Mouse (Mus musculus) liver, embryonic 11.5 days (tissue): ENCODE data around the gene Tspan9. TPM values are rescaled to one million over a fixed set of nuclear protein-coding genes. Genes with fewer than 3 reads are reported as not detected.
A peak's percentile ranks its signal among the peaks of the same experiment; 100 is the strongest.

Experiments used
- ATAC-seq: fragments of 200-750 bp; cut with Nextera tagmentation; replicated peaks from 2 replicates; pipeline ENCODE4 v1.8.0; 2017; ENCODE audit warnings: moderate number of reproducible peaks, mild to moderate bottlenecking, moderate TSS enrichment, moderate library complexity; ENCODE audit not compliant: low FRiP score
- DNase-seq: peaks from one replicate; pipeline ENCODE4 v3.0.0-alpha.2; 2017; ENCODE audit warnings: low spot score
- H3K27ac ChIP-seq: fragments of 300-500 bp; sonication (generic); 2 replicates; pipeline ENCODE4 v1.5.1; 2014; ENCODE audit warnings: mild to moderate bottlenecking, low read depth, low read length, control low read depth
- H3K27me3 ChIP-seq: fragments of 300-500 bp; sonication (generic); replicated peaks from 2 replicates; pipeline ENCODE4 v1.6.1; 2014; ENCODE audit warnings: low read length, mixed read lengths; ENCODE audit not compliant: control insufficient read depth, insufficient read depth
- H3K36me3 ChIP-seq: fragments of 300-500 bp; sonication (generic); 2 replicates; pipeline ENCODE4 v1.6.1; 2014; ENCODE audit warnings: mild to moderate bottlenecking, low read length, moderate library complexity, mixed read lengths; ENCODE audit not compliant: control insufficient read depth, insufficient read depth
- H3K4me1 ChIP-seq: fragments of 300-500 bp; sonication (generic); replicated peaks from 2 replicates; pipeline ENCODE4 v1.6.1; 2014; ENCODE audit warnings: low read length, mixed read lengths; ENCODE audit not compliant: control insufficient read depth, insufficient read depth
- H3K4me2 ChIP-seq: fragments of 300-500 bp; sonication (generic); 2 replicates; pipeline ENCODE4 v1.6.1; 2014; ENCODE audit warnings: mild to moderate bottlenecking, control low read depth, moderate library complexity
- H3K4me3 ChIP-seq: fragments of 300-500 bp; sonication (generic); 2 replicates; pipeline ENCODE4 v1.5.1; 2014; ENCODE audit warnings: low read depth, low read length, control low read depth
- H3K9ac ChIP-seq: fragments of 300-500 bp; sonication (generic); 2 replicates; pipeline ENCODE4 v1.6.1; 2014; ENCODE audit warnings: low read depth, low read length, control low read depth
- H3K9me3 ChIP-seq: fragments of 300-500 bp; sonication (generic); 2 replicates; pipeline ENCODE4 v1.6.1; 2016; ENCODE audit warnings: low read length, inconsistent platforms, mixed read lengths; ENCODE audit not compliant: control insufficient read depth
- WGBS: fragments of 180-500 bp; shearing (Covaris S2); extraction: QIAGEN DNeasy Blood & Tissue Kit; methylation state at CpG from one replicate; pipeline ENCODE4 v1.1.7; 2014; 5-methylcytosine and 5-hydroxymethylcytosine counted together
- polyA plus RNA-seq: library from polyadenylated mRNA; unstranded; fragments of >200 nt; fragmentation: Nextera tagmentation; extraction: Ambion mirVana; gene quantifications from 2 replicates; pipeline ENCODE4 v1.2.1, GENCODE M21; 2014

The Tspan9 gene
- polyA plus RNA-seq, 1 experiment from 2014 or later, result 46.3 TPM

- no peak overlapping the region for H3K4me2 ChIP-seq
- H3K9me3 ChIP-seq, result no peaks in the 10 kb centered on the region
- H3K27ac ChIP-seq, result no peak overlapping the region
- 75% methylated on average over 8 of the region's 8 CpGs for WGBS
- ATAC-seq, result no peak
- H3K4me3 ChIP-seq, result no peak overlapping the region
- H3K36me3 ChIP-seq, result no peaks in the 10 kb centered on the region
- H3K27me3 ChIP-seq, result no peaks in the 10 kb centered on the region
- H3K9ac ChIP-seq, result no peak overlapping the region
- peaks cover 6% of the 10 kb centered on the region for H3K4me1 ChIP-seq
- DNase-seq, result no peak
These were observed 96.2 kb downstream of the Tspan9 start for GRCm38 (mm10) chr6:128047239-128047638.

DNA sequence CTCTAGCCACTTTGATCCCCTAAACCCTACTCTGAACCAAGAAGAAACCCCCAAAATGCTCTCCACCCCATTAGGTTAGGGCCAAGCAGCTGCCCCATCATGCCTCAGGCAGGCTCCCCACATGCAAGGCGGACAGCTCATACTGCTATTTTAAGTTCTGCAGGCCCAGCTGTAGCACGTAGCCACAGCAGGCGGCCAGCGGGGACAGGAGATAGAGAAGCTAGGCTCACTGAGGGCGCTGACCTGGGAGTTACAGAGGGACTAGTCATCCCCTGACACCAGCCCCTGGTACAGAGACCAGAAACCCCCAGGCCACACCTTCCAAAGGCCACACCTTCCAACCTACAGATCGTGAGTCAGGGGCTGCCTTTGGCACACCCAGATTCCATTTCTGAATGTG lies 96.6 kb downstream of the Tspan9 start:
- no peaks in the 10 kb centered on the region for H3K36me3 ChIP-seq
- no peak overlapping the region for H3K4me2 ChIP-seq
- DNase-seq (no peak), ATAC-seq (no peak)
- H3K27me3 ChIP-seq, result no peaks in the 10 kb centered on the region
- H3K4me1 ChIP-seq, result peaks cover 6% of the 10 kb centered on the region
- H3K4me3 ChIP-seq, result no peak overlapping the region
- 53% methylated on average over 6 of the region's 6 CpGs for WGBS
- H3K9ac ChIP-seq, result no peak overlapping the region
- no peaks in the 10 kb centered on the region for H3K9me3 ChIP-seq
- H3K27ac ChIP-seq, result no peak overlapping the region

GRCm38 (mm10) chr6:128044691-128045090 lies 98.7 kb downstream of the Tspan9 start:
- Histone ChIP-seq H3K9ac (no peak overlapping the region), H3K36me3 (no peaks in the 10 kb centered on the region), H3K27ac (no peak overlapping the region), H3K4me3 (no peak overlapping the region), H3K27me3 (no peaks in the 10 kb centered on the region), H3K4me2 (no peak overlapping the region), H3K9me3 (no peaks in the 10 kb centered on the region), H3K4me1 (peaks cover 6% of the 10 kb centered on the region)
- no peak for DNase-seq
- 47% methylated on average over 10 of the region's 10 CpGs for WGBS
- no peak for ATAC-seq

- H3K4me1 ChIP-seq, result peaks cover 6% of the 10 kb centered on the region
- no peaks in the 10 kb centered on the region for H3K36me3 ChIP-seq
- H3K9ac ChIP-seq, result no peak overlapping the region
- no peak overlapping the region for H3K27ac ChIP-seq
- no peaks in the 10 kb centered on the region for H3K27me3 ChIP-seq
- H3K9me3 ChIP-seq, result no peaks in the 10 kb centered on the region
- WGBS, result 57% methylated on average over 6 of the region's 6 CpGs
- ATAC-seq, result no peak
- H3K4me2 ChIP-seq, result no peak overlapping the region
- H3K4me3 ChIP-seq, result no peak overlapping the region
- no peak for DNase-seq
These were observed 99.9 kb downstream of the Tspan9 start for GRCm38 (mm10) chr6:128043486-128043885.

- no peak for DNase-seq
- Histone ChIP-seq H3K27ac (no peak overlapping the region), H3K4me1 (peaks cover 6% of the 10 kb centered on the region), H3K4me2 (no peak overlapping the region), H3K36me3 (no peaks in the 10 kb centered on the region), H3K27me3 (peaks cover 7% of the 10 kb centered on the region; the same call in 1 of the 2 replicates), H3K4me3 (no peak overlapping the region), H3K9ac (no peak overlapping the region), H3K9me3 (no peaks in the 10 kb centered on the region)
- WGBS, result 42% methylated on average over 6 of the region's 6 CpGs
- no peak for ATAC-seq
These were observed 101.6 kb downstream of the Tspan9 start for GRCm38 (mm10) chr6:128041836-128042235.

DNA sequence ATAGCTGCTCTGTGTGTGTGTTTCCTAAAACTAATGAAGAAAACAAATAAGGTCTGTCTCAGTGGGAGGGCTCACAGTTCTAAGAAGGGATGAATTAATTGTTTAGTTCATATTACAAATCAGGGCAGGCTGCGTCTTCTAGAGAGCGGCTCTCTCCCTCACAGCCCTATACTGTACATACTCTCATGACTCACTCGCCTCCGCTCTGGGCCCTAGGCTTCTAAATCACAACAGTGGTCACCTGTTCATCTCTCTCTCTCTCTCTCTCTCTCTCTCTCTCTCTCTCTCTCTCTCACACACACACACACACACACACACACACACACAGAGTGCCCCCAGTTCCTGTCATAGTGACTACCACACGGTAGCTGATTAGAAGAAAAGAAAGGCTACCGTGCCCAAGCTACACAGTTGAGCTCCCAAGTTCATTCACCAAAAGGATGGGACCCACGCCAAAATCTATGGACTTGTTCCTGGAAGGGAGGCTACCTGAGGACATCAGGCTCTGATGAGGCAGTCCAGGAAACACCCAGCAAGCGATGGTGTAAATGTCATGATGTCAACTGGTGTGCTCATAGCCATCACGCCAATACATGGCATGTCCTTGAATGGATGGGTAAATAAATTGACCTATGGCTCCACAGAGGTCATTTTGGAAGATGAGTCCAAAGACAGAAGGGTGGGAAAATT lies 104.2 kb downstream of the Tspan9 start:
- H3K4me2 ChIP-seq, result no peak overlapping the region
- no peak overlapping the region for H3K27ac ChIP-seq
- ATAC-seq (no peak), DNase-seq (no peak)
- no peaks in the 10 kb centered on the region for H3K36me3 ChIP-seq
- no peaks in the 10 kb centered on the region for H3K9me3 ChIP-seq
- peaks cover 26% of the 10 kb centered on the region for H3K27me3 ChIP-seq
- WGBS, result 81% methylated on average over 9 of the region's 9 CpGs
- H3K9ac ChIP-seq, result no peak overlapping the region
- H3K4me1 ChIP-seq, result peaks cover 8% of the 10 kb centered on the region
- no peak overlapping the region for H3K4me3 ChIP-seq

GRCm38 (mm10) chr6:128038568-128038967 lies 104.8 kb downstream of the Tspan9 start:
- Histone ChIP-seq H3K27me3 (peaks cover 33% of the 10 kb centered on the region), H3K4me2 (no peak overlapping the region), H3K9ac (no peak overlapping the region), H3K4me3 (no peak overlapping the region), H3K36me3 (no peaks in the 10 kb centered on the region), H3K4me1 (peaks cover 12% of the 10 kb centered on the region), H3K27ac (no peak overlapping the region), H3K9me3 (no peaks in the 10 kb centered on the region)
- DNase-seq (no peak), ATAC-seq (no peak)
- WGBS, result 58% methylated on average over 6 of the region's 6 CpGs

- WGBS, result 76% methylated on average over 9 of the region's 9 CpGs
- H3K4me1 ChIP-seq, result peaks cover 11% of the 10 kb centered on the region; the same call in 1 of the 2 replicates
- H3K36me3 ChIP-seq, result no peaks in the 10 kb centered on the region
- no peak overlapping the region for H3K9ac ChIP-seq
- H3K4me2 ChIP-seq, result no peak overlapping the region
- no peak overlapping the region for H3K4me3 ChIP-seq
- ATAC-seq (no peak), DNase-seq (no peak)
- H3K27ac ChIP-seq, result no peak overlapping the region
- H3K9me3 ChIP-seq, result no peaks in the 10 kb centered on the region
- peaks cover 44% of the 10 kb centered on the region for H3K27me3 ChIP-seq
These were observed 106.8 kb downstream of the Tspan9 start for GRCm38 (mm10) chr6:128036597-128036996.

DNA sequence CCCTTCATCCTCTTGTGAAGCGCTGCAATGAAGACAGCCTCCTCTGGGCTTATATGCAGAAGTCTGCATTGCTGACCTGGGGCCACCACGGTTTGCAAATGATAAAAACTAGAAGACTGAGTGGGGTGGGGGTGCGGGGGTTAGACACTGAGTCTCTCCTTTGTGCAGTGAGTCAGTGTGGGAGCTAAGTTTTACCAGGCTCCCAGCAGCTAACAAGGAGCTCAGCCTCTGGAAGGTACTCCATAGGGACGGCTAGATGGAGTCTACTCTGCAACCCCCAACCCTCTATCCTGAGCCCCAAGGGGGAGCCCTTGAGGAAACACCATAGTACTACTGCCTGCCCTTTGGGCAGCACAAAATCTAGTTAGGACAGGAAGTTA lies 107.5 kb downstream of the Tspan9 start:
- 9% methylated on average over 4 of the region's 4 CpGs for WGBS
- Histone ChIP-seq H3K4me3 (peak overlapping the region; percentile 53), H3K9ac (no peak overlapping the region), H3K4me2 (peak overlapping the region; percentile 85), H3K27me3 (peaks cover 44% of the 10 kb centered on the region), H3K27ac (no peak overlapping the region), H3K36me3 (no peaks in the 10 kb centered on the region), H3K9me3 (no peaks in the 10 kb centered on the region), H3K4me1 (peaks cover 11% of the 10 kb centered on the region; the same call in 1 of the 2 replicates)
- no peak for DNase-seq
- no peak for ATAC-seq
